Mouse (Mus musculus): ENCODE data around the gene Kcne3.
A peak's percentile ranks its signal among the peaks of the same experiment; 100 is the strongest.

The Kcne3 gene

DNA sequence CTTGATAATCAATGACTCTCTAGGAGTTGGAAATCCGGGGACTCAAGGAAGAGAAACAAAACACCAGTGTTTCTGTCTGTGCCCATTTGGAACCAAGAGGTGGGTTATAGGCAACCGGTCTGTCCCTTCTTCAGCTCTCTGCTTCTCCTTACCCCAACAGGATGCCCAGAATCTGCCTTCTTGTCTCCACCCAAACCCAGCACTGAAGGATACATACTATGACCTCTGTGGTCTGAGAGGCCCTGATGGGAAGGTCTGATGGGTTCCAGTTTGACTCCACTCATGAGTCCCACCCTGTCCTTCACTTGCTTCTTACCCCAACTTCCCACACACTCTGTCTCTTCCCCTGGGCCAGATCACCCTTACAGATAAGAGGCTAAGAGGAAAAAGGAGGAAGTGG lies 4.9 kb downstream of the Kcne3 start:
- no peak for DNase-seq (ENCODE audit: extremely low spot score, low read depth, low spot score)

DNA sequence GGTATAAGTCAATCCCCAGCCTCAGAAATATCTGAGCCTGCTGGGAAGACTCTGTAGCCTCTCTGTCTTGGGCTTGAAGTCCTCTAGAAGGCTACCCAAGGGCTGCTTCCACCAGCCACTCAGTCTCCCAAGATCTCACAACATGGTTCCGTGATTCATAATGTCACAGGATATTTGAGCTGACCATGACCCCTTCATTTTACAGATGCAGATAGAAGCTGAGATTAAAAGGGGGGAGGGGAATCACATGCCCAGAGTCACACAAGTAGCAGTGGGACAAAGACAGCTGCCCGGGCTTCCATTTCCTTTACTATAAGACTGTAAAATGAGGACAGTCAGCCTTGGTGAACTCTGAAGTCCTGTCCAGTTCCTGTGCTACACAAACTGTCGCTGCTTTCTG lies 5.3 kb downstream of the Kcne3 start:
- no peak for DNase-seq (ENCODE audit: extremely low spot score, low read depth, low spot score)

DNA sequence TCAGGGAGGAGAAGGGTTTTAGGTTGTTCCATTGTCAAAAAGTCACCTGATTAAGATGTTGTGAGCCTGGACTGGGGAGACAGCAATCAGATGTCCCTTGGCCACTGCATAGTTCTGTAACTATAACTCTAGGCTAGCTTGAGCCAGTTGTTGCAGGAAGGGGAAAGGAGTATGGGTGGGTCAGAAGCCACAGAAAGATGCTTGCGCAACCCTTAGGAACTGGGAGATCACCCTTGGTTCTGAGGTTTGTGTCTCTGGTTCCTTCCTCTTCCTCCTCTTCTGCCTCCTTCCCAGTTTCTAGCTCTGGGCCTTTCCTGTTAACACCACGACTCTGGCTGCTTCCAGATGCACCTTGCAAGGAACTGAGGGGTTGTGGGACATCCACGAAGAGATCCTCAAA lies 6.1 kb downstream of the Kcne3 start:
- no peak for DNase-seq (ENCODE audit: extremely low spot score, low read depth, low spot score)

DNA sequence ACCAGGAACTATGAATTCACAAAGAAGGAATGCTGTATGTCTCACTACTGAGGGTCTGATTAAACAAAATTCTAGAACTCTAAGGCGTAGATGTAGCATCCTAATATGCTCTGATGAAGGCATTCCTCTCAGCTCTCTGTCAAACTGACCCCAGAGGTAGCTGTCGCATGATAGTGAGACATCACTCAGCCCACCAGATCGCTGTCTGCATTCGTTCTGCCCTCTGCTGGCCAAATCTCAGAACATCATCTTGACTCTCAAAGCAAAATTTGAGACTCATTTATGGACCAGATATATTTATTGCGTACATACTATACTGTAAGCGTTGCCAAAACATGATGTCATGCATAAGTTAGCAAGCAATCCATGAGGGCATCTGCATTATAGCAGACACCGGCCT lies 11.3 kb downstream of the Kcne3 start:
- peak; percentile 12 for DNase-seq (ENCODE audit: extremely low spot score, low read depth, low spot score)

DNA sequence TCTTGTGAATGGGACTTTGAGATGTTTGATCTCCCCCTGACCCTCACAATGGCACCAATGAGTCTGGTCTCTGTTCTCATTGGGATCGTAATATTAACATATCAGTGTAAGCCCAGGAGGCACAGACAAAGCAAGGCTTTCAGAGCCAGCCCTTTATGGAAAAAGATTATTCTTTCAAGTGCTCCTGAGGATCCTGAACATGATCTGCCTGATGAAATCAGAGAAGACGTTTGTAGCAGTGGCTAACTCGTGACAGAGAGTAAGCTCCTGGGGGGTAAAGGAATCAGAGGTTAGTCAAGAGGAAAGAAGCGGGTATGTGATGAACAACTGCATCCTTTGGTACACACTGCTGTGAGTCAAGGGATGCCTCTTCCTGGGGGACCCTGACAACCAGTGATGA lies 13.9 kb downstream of the Kcne3 start:
- no peak for DNase-seq (ENCODE audit: extremely low spot score, low read depth, low spot score)

- DNase-seq (ENCODE audit: extremely low spot score, low read depth, low spot score): peak; percentile 12
Observed at GRCm38 (mm10) chr7:100190778-100191177, 14.5 kb downstream of the Kcne3 start.

GRCm38 (mm10) chr7:100201191-100201590 lies 24.9 kb downstream of the Kcne3 start:
- DNase-seq (ENCODE audit: extremely low spot score, low read depth, low spot score): no peak

GRCm38 (mm10) chr7:100203616-100204015 lies 27.3 kb downstream of the Kcne3 start:
- DNase-seq (ENCODE audit: extremely low spot score, low read depth, low spot score): no peak

GRCm38 (mm10) chr7:100204871-100205270 lies 28.6 kb downstream of the Kcne3 start:
- no peak for DNase-seq (ENCODE audit: extremely low spot score, low read depth, low spot score)

DNA sequence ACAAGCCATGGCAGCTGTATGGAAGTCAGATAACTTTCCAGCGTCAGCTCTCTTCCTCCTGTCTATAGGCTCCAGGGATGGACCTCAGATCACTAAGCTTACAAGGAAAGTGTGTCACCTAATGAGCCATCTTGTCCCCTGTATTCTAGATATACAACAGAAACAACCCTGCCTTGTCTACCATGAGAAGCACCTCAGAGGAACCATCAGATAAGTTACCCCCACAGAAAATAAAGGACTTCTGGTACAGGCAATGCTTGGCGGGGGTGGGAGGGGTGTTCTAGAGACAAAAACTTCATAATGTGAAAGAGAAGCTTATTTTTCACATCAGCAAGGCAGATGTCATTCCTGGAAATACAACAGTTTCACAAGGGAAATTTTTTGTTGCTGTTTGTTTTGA lies 29.8 kb downstream of the Kcne3 start:
- DNase-seq (ENCODE audit: extremely low spot score, low read depth, low spot score): no peak

DNA sequence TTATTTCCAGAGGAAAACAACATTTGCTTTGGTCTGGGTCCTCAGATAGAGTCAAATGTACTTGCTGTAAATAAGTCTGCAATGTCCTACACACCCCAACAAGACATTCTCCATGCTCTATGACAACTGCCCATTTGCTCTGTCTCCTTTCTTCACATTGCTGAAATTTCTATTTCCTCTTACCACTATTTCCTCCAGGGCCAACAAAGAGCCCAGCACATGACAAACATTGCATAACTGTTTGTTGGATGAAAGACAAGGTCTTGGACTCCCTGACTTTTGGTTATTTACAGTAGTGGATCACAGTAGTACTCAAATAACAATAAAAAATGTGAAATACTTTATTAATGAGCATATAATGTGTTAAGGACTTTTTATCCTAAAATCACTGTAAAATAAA lies 31.6 kb downstream of the Kcne3 start:
- no peak for DNase-seq (ENCODE audit: extremely low spot score, low read depth, low spot score)

GRCm38 (mm10) chr7:100214310-100214709 lies 38.0 kb downstream of the Kcne3 start:
- no peak for DNase-seq (ENCODE audit: extremely low spot score, low read depth, low spot score)

GRCm38 (mm10) chr7:100215116-100215732 lies 38.9 kb downstream of the Kcne3 start:
- DNase-seq (ENCODE audit: extremely low spot score, low read depth, low spot score): no peak

DNA sequence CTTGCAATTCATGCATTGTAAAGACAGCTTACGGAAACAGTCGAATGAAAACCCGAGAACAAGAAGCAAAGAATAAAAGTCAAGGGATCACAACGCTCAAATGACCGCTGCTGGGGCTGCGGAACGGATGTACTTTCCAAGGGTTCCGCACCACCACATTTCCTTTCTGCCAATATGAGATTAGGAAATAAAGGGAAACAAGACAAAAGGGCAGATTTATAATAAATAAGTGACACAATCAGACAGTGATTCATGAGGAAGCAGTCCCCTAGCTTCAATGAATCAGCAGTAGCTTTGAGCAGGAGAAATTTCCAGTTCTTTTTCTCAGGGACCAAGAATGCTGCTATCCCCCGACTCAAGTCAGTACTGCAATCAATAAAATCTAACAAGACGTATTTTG lies 39.7 kb downstream of the Kcne3 start:
- DNase-seq (ENCODE audit: extremely low spot score, low read depth, low spot score): no peak

DNA sequence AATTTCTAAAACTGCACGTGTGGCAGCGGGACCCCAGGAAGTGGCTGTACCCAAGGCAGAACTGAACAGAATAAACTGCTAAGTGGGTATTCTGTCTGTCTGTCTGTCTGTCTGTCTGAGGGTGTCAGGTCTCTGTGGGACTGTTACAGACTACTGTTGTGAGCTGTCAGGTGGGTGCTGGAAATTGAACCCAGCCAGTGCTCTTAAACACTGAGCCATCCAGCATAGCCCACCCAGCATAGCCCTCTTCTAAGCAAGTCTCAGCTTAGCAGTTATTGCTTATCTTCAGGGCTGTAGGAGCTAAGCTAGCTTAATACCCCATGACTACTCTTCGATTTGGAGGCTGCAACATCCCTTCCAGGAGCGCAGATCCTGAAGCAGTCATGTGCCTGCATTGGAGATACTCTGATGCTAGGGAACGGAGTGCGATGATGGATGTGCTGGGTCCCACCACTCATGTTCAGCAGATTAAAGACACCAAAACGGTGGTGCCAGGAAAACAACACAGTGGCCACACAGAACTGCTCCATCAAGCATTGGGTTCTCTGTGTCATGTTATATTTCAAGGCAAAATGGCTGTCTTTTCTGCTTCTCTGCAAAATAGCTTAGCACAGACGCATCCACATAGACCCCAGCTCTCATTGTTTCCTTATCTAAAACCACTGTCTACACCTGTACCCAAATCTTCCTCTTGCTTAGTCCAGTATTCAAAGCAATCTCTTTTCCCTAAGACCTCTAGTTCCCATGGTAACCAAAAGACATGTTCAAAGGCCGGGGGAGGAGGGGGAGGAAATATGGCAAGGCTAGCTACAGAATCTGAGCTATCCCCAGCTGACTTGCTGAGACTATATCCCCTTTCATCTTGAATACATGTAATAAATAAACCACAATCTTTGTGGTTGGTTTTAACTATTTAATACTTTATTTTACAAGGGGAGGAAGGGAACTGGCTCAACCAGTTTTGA lies 40.6 kb downstream of the Kcne3 start:
- DNase-seq (ENCODE audit: extremely low spot score, low read depth, low spot score): no peak

DNA sequence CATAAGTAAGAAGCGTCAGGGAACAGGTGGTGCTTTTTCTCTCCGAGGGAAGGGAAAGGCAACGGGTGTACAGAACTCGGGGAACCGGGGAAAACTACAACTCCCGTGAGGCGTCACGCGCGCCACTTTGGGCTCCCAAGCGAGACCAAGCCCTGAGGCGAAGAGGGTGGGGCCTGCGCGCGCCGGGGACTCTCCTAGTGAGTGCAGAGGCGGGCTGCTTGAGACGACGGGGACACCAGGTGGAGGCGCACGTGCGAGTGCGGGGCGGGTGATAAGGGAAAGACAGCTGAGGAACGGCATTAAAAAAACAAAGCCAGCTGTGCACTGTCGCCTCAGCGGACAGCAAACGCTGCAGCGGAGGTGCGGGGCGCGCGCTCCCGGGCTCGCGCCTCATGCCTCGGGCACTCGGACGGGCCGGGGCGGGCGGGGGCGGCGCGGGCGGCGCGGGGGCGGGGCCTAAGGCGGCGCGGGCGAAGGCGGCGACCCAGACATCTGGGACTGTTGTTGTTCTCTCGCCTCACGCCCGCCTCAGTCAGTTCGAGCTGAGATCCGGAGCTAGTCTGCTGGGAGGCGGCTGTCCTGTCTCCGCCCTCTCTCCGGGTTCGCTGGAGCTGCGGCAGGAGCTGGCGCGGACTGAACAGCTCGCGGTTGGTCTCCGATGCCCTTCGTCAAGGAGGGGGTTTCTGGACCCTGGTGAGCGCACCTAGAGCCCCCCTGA lies 51.0 kb downstream of the Kcne3 start, which contains the start of gene Pgm2l1:
TSS of gene Pgm2l1 (plus strand) at position 237 of the 718 bp plus-strand sequence.
- peak; percentile 73 for DNase-seq (ENCODE audit: extremely low spot score, low read depth, low spot score)

GRCm38 (mm10) chr7:100227896-100228525 lies 51.7 kb downstream of the Kcne3 start:
- DNase-seq (ENCODE audit: extremely low spot score, low read depth, low spot score): no peak

DNA sequence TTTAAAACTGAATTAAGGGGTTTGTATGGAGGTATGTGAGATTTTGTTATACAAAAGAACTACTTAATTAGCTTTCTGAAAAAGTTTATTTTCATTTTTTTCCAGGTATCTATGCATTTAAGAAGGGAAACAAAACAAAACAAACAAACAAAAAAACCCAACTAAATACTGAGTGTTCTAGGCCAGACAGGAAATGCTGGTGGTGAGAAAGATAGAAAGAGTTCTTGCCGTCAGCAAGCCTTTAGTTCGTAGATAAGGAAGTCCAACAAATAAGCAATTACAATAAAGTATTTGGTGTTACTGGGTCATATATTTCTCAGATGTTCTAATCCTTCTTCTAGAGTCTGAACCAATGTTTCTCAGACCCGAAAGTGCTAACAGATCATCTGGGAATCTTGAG lies 52.7 kb downstream of the Kcne3 start:
- DNase-seq (ENCODE audit: extremely low spot score, low read depth, low spot score): no peak

DNA sequence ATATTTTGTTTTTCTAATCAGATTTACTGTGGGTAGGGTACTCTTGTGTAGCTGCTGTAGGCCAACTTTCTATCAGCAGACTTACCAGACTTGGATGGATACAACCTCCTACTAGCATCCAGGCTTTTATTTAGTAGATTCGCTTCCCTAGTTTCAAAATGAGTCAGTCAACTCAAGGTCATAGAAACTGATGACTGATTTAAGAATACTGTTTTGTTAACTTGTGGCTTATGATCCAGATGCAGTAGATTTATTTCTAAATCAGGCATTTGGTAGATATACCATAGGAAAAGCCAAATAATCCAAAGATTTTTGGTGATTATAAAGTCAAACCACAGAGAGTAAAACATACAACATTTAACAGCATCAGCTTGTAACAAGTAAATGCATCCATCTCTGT lies 54.3 kb downstream of the Kcne3 start:
- DNase-seq (ENCODE audit: extremely low spot score, low read depth, low spot score): no peak

DNA sequence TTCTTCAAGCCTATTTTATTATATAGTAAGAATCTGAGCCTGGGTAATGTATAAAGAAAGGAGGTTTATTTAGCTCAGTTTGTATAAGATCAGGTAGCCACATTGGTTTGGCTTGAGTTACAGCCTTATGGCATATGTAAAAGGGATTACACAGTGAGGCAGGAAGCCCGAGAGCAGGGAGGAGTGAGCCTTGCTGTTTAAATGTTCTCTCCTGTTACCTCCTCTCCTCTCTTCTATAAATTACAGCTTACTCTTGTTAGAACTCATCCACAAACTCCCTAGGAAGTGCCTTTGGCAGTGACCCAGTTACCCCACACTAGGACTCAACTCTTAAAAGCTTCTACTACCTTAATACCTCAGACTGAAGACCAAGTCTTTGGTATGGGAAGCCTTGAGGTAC lies 55.4 kb downstream of the Kcne3 start:
- no peak for DNase-seq (ENCODE audit: extremely low spot score, low read depth, low spot score)

- no peak for DNase-seq (ENCODE audit: extremely low spot score, low read depth, low spot score)
Observed at GRCm38 (mm10) chr7:100233681-100234080, 57.4 kb downstream of the Kcne3 start.

All from hindlimb bud, embryonic 11.5 days (tissue).